In the genomic region with DNA sequence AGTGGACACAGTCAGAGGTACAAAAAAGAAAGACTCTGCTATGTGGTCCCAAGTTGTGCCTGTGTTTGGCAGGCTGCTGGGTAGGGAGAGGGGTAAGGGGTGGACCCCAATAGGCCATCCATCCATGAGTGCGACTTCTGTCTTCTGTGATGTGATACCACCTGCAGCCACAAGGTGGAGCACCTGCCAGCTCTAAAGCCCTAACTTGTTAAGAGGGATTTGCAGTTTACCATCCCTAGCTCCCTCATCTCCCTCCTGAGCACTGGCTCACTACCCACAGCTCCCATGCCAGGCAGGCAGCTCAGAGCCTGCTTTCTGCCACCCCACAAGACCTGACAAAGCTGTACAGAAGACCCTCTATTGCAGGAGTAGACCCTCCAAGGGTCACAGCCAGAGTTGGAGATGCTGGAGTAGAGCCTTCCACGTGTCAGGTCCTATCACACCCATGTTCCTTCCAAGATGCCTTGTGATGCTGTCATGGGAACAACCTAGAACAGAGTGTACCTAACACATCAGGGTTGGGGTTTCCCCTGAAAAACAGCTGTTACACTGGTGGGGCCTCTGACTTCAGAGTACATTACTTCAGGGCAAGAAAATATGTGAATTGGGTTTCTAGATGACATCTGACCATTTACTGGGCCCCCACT, we compare ENCODE assay signal across 8 mouse cellular contexts. TPM values are rescaled to one million over a fixed set of nuclear protein-coding genes. Genes with fewer than 3 reads are reported as not detected.
A peak's percentile ranks its signal among the peaks of the same experiment; 100 is the strongest.
DNase-seq lines count a peak whose midpoint lies in the region; ATAC-seq and TF ChIP-seq lines count a peak whose summit lies in the region.

No protein-coding gene starts in this region.

- H3K27me3 ChIP-seq in kidney, postnatal 0 days (ENCODE audit: insufficient read depth, low read length), result no peaks in the 10 kb centered on the region
- H3K27me3 ChIP-seq in liver, embryonic 11.5 days (replicated peaks; ENCODE audit: control insufficient read depth, insufficient read depth, low read length), result no peaks in the 10 kb centered on the region
- H3K27me3 ChIP-seq in neural tube, embryonic 14.5 days (ENCODE audit: control insufficient read depth, insufficient read depth, low read length), result no peaks in the 10 kb centered on the region
- H3K27me3 ChIP-seq in testis, adult 2 months (ENCODE audit: control insufficient read depth, insufficient read depth, low read length), result no peaks in the 10 kb centered on the region

- TF ChIP-seq CTCF in kidney, postnatal 0 days (IDR thresholded peaks at IDR 0.05; ENCODE audit: low read depth), result peak; percentile 97
- TF ChIP-seq CTCF in testis, adult 2 months (IDR thresholded peaks at IDR 0.05; ENCODE audit: control insufficient read depth, insufficient read depth, insufficient replicate concordance, low read depth, low read length), result peak; percentile 85

- H3K36me3 ChIP-seq in kidney, postnatal 0 days (ENCODE audit: insufficient read depth, low read length), result no peaks in the 10 kb centered on the region
- no peaks in the 10 kb centered on the region for H3K36me3 ChIP-seq in liver, embryonic 11.5 days (ENCODE audit: control insufficient read depth, insufficient read depth, low read length)
- H3K36me3 ChIP-seq in neural tube, embryonic 14.5 days (ENCODE audit: control insufficient read depth, insufficient read depth, low read length), result no peaks in the 10 kb centered on the region
- no peaks in the 10 kb centered on the region for H3K36me3 ChIP-seq in testis, adult 2 months (ENCODE audit: control insufficient read depth, insufficient read depth, low read length)

- no peak overlapping the region for H3K27ac ChIP-seq in kidney, postnatal 0 days
- H3K27ac ChIP-seq in liver, embryonic 11.5 days (ENCODE audit: low read depth, low read length), result peak overlapping the region; percentile 34; the same call in 1 of the 2 replicates
- H3K27ac ChIP-seq in neural tube, embryonic 14.5 days (ENCODE audit: low read depth, low read length), result no peak overlapping the region
- H3K27ac ChIP-seq in testis, adult 2 months (ENCODE audit: control insufficient read depth, insufficient read depth, low read depth, low read length), result no peak overlapping the region

- H3K4me3 ChIP-seq in kidney, postnatal 0 days (replicated peaks; ENCODE audit: low read depth, low read length), result no peak overlapping the region
- no peak overlapping the region for H3K4me3 ChIP-seq in liver, embryonic 11.5 days (ENCODE audit: low read depth, low read length)
- no peak overlapping the region for H3K4me3 ChIP-seq in neural tube, embryonic 14.5 days (ENCODE audit: low read depth, low read length)
- H3K4me3 ChIP-seq in testis, adult 2 months (ENCODE audit: control insufficient read depth, low read depth, low read length), result no peak overlapping the region

- no peak overlapping the region for H3K9ac ChIP-seq in kidney, postnatal 0 days (ENCODE audit: low read depth, low read length)
- no peak overlapping the region for H3K9ac ChIP-seq in liver, embryonic 11.5 days (ENCODE audit: low read depth, low read length)
- no peak overlapping the region for H3K9ac ChIP-seq in neural tube, embryonic 14.5 days (replicated peaks; ENCODE audit: low read depth, low read length)

- H3K4me2 ChIP-seq in kidney, postnatal 0 days (ENCODE audit: low read length), result no peak overlapping the region
- H3K4me2 ChIP-seq in liver, embryonic 11.5 days, result no peak overlapping the region
- no peak overlapping the region for H3K4me2 ChIP-seq in neural tube, embryonic 14.5 days (ENCODE audit: low read depth, low read length)

- TF ChIP-seq POLR2A in testis, adult 2 months (IDR thresholded peaks at IDR 0.05; ENCODE audit: control insufficient read depth, low read depth, low read length), result no peak

- no peaks in the 10 kb centered on the region for H3K9me3 ChIP-seq in kidney, postnatal 0 days (replicated peaks; ENCODE audit: low read length)
- H3K9me3 ChIP-seq in liver, embryonic 11.5 days (ENCODE audit: control insufficient read depth, low read length), result no peaks in the 10 kb centered on the region
- no peaks in the 10 kb centered on the region for H3K9me3 ChIP-seq in neural tube, embryonic 14.5 days (ENCODE audit: control insufficient read depth, low read length)

- ATAC-seq in common myeloid progenitor, adult 5-6 weeks (replicated peaks; ENCODE audit: low read depth, poor library complexity, severe bottlenecking), result peak; percentile 37; the same call in 1 of the 2 replicates
- no peak for ATAC-seq in kidney, postnatal 0 days (replicated peaks; ENCODE audit: low FRiP score, low read depth)
- peak; percentile 28 for ATAC-seq in liver, embryonic 11.5 days (replicated peaks; ENCODE audit: low FRiP score)
- peak; percentile 20; the same call in 1 of the 2 replicates for ATAC-seq in neural tube, embryonic 14.5 days (ENCODE audit: low read depth)

- DNase-seq in A20 (ENCODE audit: low read depth, low spot score) (peak; percentile 85), ZHBTc4 (ENCODE audit: low read depth, low spot score) (peak; percentile 85)
- peak; percentile 87 for DNase-seq in gastrocnemius, postnatal 10 days
- peak; percentile 84 for DNase-seq in kidney, postnatal 0 days (ENCODE audit: low spot score)
- peak; percentile 83 for DNase-seq in liver, embryonic 11.5 days (ENCODE audit: low spot score)

- WGBS in kidney, postnatal 0 days, result 37% methylated on average over 2 of the region's 2 CpGs
- WGBS in liver, embryonic 11.5 days, result 37% methylated on average over 2 of the region's 2 CpGs
- 41% methylated on average over 2 of the region's 2 CpGs for WGBS in neural tube, embryonic 14.5 days

- H3K4me1 ChIP-seq in kidney, postnatal 0 days (replicated peaks; ENCODE audit: insufficient read depth, low read length), result peaks cover 16% of the 10 kb centered on the region
- H3K4me1 ChIP-seq in liver, embryonic 11.5 days (replicated peaks; ENCODE audit: control insufficient read depth, insufficient read depth, low read length), result peaks cover 46% of the 10 kb centered on the region
- H3K4me1 ChIP-seq in neural tube, embryonic 14.5 days (ENCODE audit: control insufficient read depth, insufficient read depth, low read length), result peaks cover 10% of the 10 kb centered on the region; the same call in 1 of the 2 replicates
- H3K4me1 ChIP-seq in testis, adult 2 months (ENCODE audit: control insufficient read depth, insufficient read depth, low read length), result peaks cover 7% of the 10 kb centered on the region

RNA-seq across cellular contexts. Expression of gene Gramd4, which starts 3.5 kb away (rescaled TPM):
- total RNA-seq in common myeloid progenitor, adult 5-6 weeks (2017), result 29.5 and 33.1 TPM in 2 replicates
- 10 to 100 TPM; 11.4 to 11.5 TPM for total RNA-seq in gastrocnemius, postnatal 10 days (2021)
- polyA plus RNA-seq in kidney, postnatal 0 days (2015; fragmentation: Nextera tagmentation; extraction: Ambion mirVana), result 13.3 and 13.5 TPM in 2 replicates
- 12.6 and 13.9 TPM in 2 replicates for polyA plus RNA-seq in liver, embryonic 11.5 days (2014; fragmentation: Nextera tagmentation; extraction: Ambion mirVana)
- 17.1 and 23.6 TPM in 2 replicates for polyA plus RNA-seq in neural tube, embryonic 14.5 days (2014; fragmentation: Nextera tagmentation; extraction: Ambion mirVana)
- 1.6 and 2.0 TPM in 2 replicates for polyA plus RNA-seq in testis, adult 2 months (2012; rRNA removed)

RNA-seq across cellular contexts. Expression of gene Celsr1, which starts 20.4 kb away (rescaled TPM):
- total RNA-seq in common myeloid progenitor, adult 5-6 weeks (2017), result 3.3 and 3.6 TPM in 2 replicates
- total RNA-seq in gastrocnemius, postnatal 10 days (2021), result under 1 TPM; 0.73 to 0.88 TPM
- 2.9 TPM in 2 replicates for polyA plus RNA-seq in kidney, postnatal 0 days (2015; fragmentation: Nextera tagmentation; extraction: Ambion mirVana)
- polyA plus RNA-seq in liver, embryonic 11.5 days (2014; fragmentation: Nextera tagmentation; extraction: Ambion mirVana), result 0.53 and 1.4 TPM in 2 replicates
- polyA plus RNA-seq in neural tube, embryonic 14.5 days (2014; fragmentation: Nextera tagmentation; extraction: Ambion mirVana), result 2.4 and 2.6 TPM in 2 replicates
- 0.15 and 0.71 TPM in 2 replicates for polyA plus RNA-seq in testis, adult 2 months (2012; rRNA removed)
